Mouse (Mus musculus): ENCODE measurements around the gene Tnk1. TPM values are rescaled to one million over a fixed set of nuclear protein-coding genes. Genes with fewer than 3 reads are reported as not detected.

The Tnk1 gene
- polyA plus RNA-seq, 1 experiment from 2014 or later, result 0.29 TPM

GRCm38 (mm10) chr11:69835326-69835965 is 23.1 kb downstream of the Tnk1 start:
- H3K27me3 ChIP-seq, result no peaks in the 10 kb centered on the region
- peak overlapping the region; percentile 98 for H3K27ac ChIP-seq (replicated peaks)
- whole genome bisulfite sequencing, result 0% methylated on average over 9 of the region's 9 CpGs
- peak overlapping the region; percentile 99 for H3K4me2 ChIP-seq
- H3K4me3 ChIP-seq, result peak overlapping the region; percentile 93
- peaks cover 46% of the 10 kb centered on the region for H3K4me1 ChIP-seq (replicated peaks)
- H3K9me3 ChIP-seq, result no peaks in the 10 kb centered on the region
- H3K9ac ChIP-seq, result peak overlapping the region; percentile 97
- peaks cover 32% of the 10 kb centered on the region for H3K36me3 ChIP-seq
- no peak for ATAC-seq (ENCODE audit: low read depth)

- H3K4me3 ChIP-seq, result peak overlapping the region; percentile 93
- H3K4me2 ChIP-seq, result peak overlapping the region; percentile 99
- H3K9me3 ChIP-seq, result no peaks in the 10 kb centered on the region
- H3K27me3 ChIP-seq, result no peaks in the 10 kb centered on the region
- H3K4me1 ChIP-seq (replicated peaks), result peaks cover 46% of the 10 kb centered on the region
- ATAC-seq (ENCODE audit: low read depth), result no peak
- H3K27ac ChIP-seq (replicated peaks), result peak overlapping the region; percentile 98
- H3K36me3 ChIP-seq, result peaks cover 41% of the 10 kb centered on the region
- 5% methylated on average over 45 of the region's 48 CpGs for WGBS
- H3K9ac ChIP-seq, result peak overlapping the region; percentile 97
Observed at GRCm38 (mm10) chr11:69834001-69834549, 24.5 kb downstream of the Tnk1 start.

- WGBS, result 50% methylated on average over 8 of the region's 8 CpGs
- Histone ChIP-seq H3K36me3 (peaks cover 46% of the 10 kb centered on the region), H3K4me2 (peak overlapping the region; percentile 99), H3K4me3 (peak overlapping the region; percentile 93), H3K27ac (replicated peaks) (peak overlapping the region; percentile 98; the same call in 1 of the 2 replicates), H3K4me1 (replicated peaks) (peaks cover 47% of the 10 kb centered on the region), H3K9me3 (no peaks in the 10 kb centered on the region), H3K27me3 (no peaks in the 10 kb centered on the region), H3K9ac (peak overlapping the region; percentile 97)
- no peak for ATAC-seq (ENCODE audit: low read depth)
Observed at GRCm38 (mm10) chr11:69833554-69833953, 25.0 kb downstream of the Tnk1 start.

- no peaks in the 10 kb centered on the region for H3K27me3 ChIP-seq
- peaks cover 24% of the 10 kb centered on the region for H3K4me1 ChIP-seq (replicated peaks)
- peaks cover 93% of the 10 kb centered on the region for H3K36me3 ChIP-seq
- H3K9ac ChIP-seq, result no peak overlapping the region
- ATAC-seq (ENCODE audit: low read depth), result no peak
- H3K9me3 ChIP-seq, result no peaks in the 10 kb centered on the region
- H3K27ac ChIP-seq (replicated peaks), result no peak overlapping the region
- H3K4me3 ChIP-seq, result no peak overlapping the region
- no peak overlapping the region for H3K4me2 ChIP-seq
- 55% methylated on average over 5 of the region's 5 CpGs for WGBS
Observed at GRCm38 (mm10) chr11:69828832-69829231, 29.7 kb downstream of the Tnk1 start.

GRCm38 (mm10) chr11:69823456-69823855 is 35.1 kb downstream of the Tnk1 start:
- H3K9ac ChIP-seq, result no peak overlapping the region
- peaks cover 50% of the 10 kb centered on the region for H3K36me3 ChIP-seq
- H3K27me3 ChIP-seq, result no peaks in the 10 kb centered on the region
- H3K4me1 ChIP-seq (replicated peaks), result no peaks in the 10 kb centered on the region
- H3K27ac ChIP-seq (replicated peaks), result no peak overlapping the region
- no peak overlapping the region for H3K4me2 ChIP-seq
- 65% methylated on average over 2 of the region's 2 CpGs for WGBS
- no peak overlapping the region for H3K4me3 ChIP-seq
- H3K9me3 ChIP-seq, result no peaks in the 10 kb centered on the region
- ATAC-seq (ENCODE audit: low read depth), result no peak

- Histone ChIP-seq H3K4me3 (no peak within 1 kb of the TSS), H3K9ac (no peak within 1 kb of the TSS), H3K27ac (replicated peaks) (no peak within 1 kb of the TSS), H3K9me3 (peaks cover 6% of the 10 kb centered on the region; the same call in 1 of the 2 replicates), H3K36me3 (peaks cover 36% of the 10 kb centered on the region), H3K4me1 (replicated peaks) (no peaks in the 10 kb centered on the region), H3K4me2 (no peak within 1 kb of the TSS), H3K27me3 (no peaks in the 10 kb centered on the region)
- 89% methylated on average over 3 of the region's 3 CpGs for WGBS
- no peak for ATAC-seq (ENCODE audit: low read depth)
Observed at GRCm38 (mm10) chr11:69822080-69822479, 36.5 kb downstream of the Tnk1 start, which contains the start of gene Spem1. TSS of gene Spem1 (minus strand) at chr11:69822180.

GRCm38 (mm10) chr11:69818871-69819270 is 39.7 kb downstream of the Tnk1 start:
- Histone ChIP-seq H3K9ac (no peak overlapping the region), H3K27ac (replicated peaks) (no peak overlapping the region), H3K4me3 (no peak overlapping the region), H3K9me3 (peaks cover 6% of the 10 kb centered on the region; the same call in 1 of the 2 replicates), H3K36me3 (peaks cover 5% of the 10 kb centered on the region; the same call in 1 of the 2 replicates), H3K27me3 (no peaks in the 10 kb centered on the region), H3K4me1 (replicated peaks) (no peaks in the 10 kb centered on the region), H3K4me2 (no peak overlapping the region)
- ATAC-seq (ENCODE audit: low read depth), result no peak
- WGBS, result 89% methylated on average over 8 of the region's 8 CpGs

GRCm38 (mm10) chr11:69818365-69818764 is 40.2 kb downstream of the Tnk1 start, which contains the start of gene Spem2:
TSS of gene Spem2 (minus strand) at chr11:69818465.
- H3K4me2 ChIP-seq, result no peak within 1 kb of the TSS
- peaks cover 6% of the 10 kb centered on the region; the same call in 1 of the 2 replicates for H3K9me3 ChIP-seq
- no peak for ATAC-seq (ENCODE audit: low read depth)
- no peaks in the 10 kb centered on the region for H3K36me3 ChIP-seq
- H3K4me3 ChIP-seq, result no peak within 1 kb of the TSS
- no peak within 1 kb of the TSS for H3K9ac ChIP-seq
- H3K27me3 ChIP-seq, result no peaks in the 10 kb centered on the region
- H3K27ac ChIP-seq (replicated peaks), result no peak within 1 kb of the TSS
- no peaks in the 10 kb centered on the region for H3K4me1 ChIP-seq (replicated peaks)
- WGBS, result 83% methylated on average over 2 of the region's 2 CpGs

GRCm38 (mm10) chr11:69816520-69816919 is 42.0 kb downstream of the Tnk1 start:
- Histone ChIP-seq H3K9ac (no peak overlapping the region), H3K36me3 (no peaks in the 10 kb centered on the region), H3K4me2 (no peak overlapping the region), H3K4me1 (replicated peaks) (no peaks in the 10 kb centered on the region), H3K27ac (replicated peaks) (no peak overlapping the region), H3K4me3 (no peak overlapping the region), H3K9me3 (peaks cover 6% of the 10 kb centered on the region; the same call in 1 of the 2 replicates), H3K27me3 (no peaks in the 10 kb centered on the region)
- ATAC-seq (ENCODE audit: low read depth), result no peak
- WGBS, result 91% methylated on average over 12 of the region's 12 CpGs

GRCm38 (mm10) chr11:69815155-69815554 is 43.4 kb downstream of the Tnk1 start, which contains the start of gene Gm39566:
TSS of gene Gm39566 (minus strand) at chr11:69815298.
- no peak for ATAC-seq (ENCODE audit: low read depth)

GRCm38 (mm10) chr11:69810280-69810679 is 48.2 kb downstream of the Tnk1 start:
- H3K9me3 ChIP-seq, result no peaks in the 10 kb centered on the region
- no peak overlapping the region for H3K9ac ChIP-seq
- H3K27me3 ChIP-seq, result peaks cover 24% of the 10 kb centered on the region
- no peak overlapping the region for H3K27ac ChIP-seq (replicated peaks)
- ATAC-seq (ENCODE audit: low read depth), result no peak
- H3K4me3 ChIP-seq, result no peak overlapping the region
- no peaks in the 10 kb centered on the region for H3K36me3 ChIP-seq
- no peak overlapping the region for H3K4me2 ChIP-seq
- H3K4me1 ChIP-seq (replicated peaks), result peaks cover 3% of the 10 kb centered on the region; the same call in 1 of the 2 replicates

More at GRCm38 (mm10) chr11:69815155-69815554, 43.4 kb downstream of the Tnk1 start, which contains the start of gene Gm39566:
- Histone ChIP-seq H3K36me3 (no peaks in the 10 kb centered on the region), H3K27me3 (no peaks in the 10 kb centered on the region), H3K4me1 (replicated peaks) (no peaks in the 10 kb centered on the region), H3K4me3 (no peak within 1 kb of the TSS), H3K9ac (no peak within 1 kb of the TSS), H3K4me2 (no peak within 1 kb of the TSS), H3K27ac (replicated peaks) (no peak within 1 kb of the TSS), H3K9me3 (peaks cover 6% of the 10 kb centered on the region; the same call in 1 of the 2 replicates)
- 65% methylated on average over 10 of the region's 10 CpGs for WGBS

- H3K9ac ChIP-seq, result no peak overlapping the region
- H3K4me2 ChIP-seq, result no peak overlapping the region
- 76% methylated on average over 2 of the region's 2 CpGs for WGBS
- no peak overlapping the region for H3K4me3 ChIP-seq
- no peak overlapping the region for H3K27ac ChIP-seq (replicated peaks)
- peaks cover 38% of the 10 kb centered on the region for H3K27me3 ChIP-seq
- peaks cover 29% of the 10 kb centered on the region for H3K4me1 ChIP-seq (replicated peaks)
- H3K36me3 ChIP-seq, result no peaks in the 10 kb centered on the region
- ATAC-seq (ENCODE audit: low read depth), result no peak
- no peaks in the 10 kb centered on the region for H3K9me3 ChIP-seq
Observed at GRCm38 (mm10) chr11:69807641-69808040, 50.9 kb downstream of the Tnk1 start.
